Mouse (Mus musculus) G1E (cell line): ENCODE results near the gene Snrpd2.

Source experiments
- CTCF ChIP-seq: IDR thresholded peaks from 2 replicates; pipeline ENCODE4 v1.5.1; 2012; ENCODE audit warnings: low read depth, low read length, inconsistent platforms, mixed read lengths
- GATA1 ChIP-seq: IDR thresholded peaks from 2 replicates; pipeline ENCODE4 v1.6.1; 2012; ENCODE audit warnings: borderline replicate concordance, low read length, inconsistent platforms, mixed read lengths
- TAL1 ChIP-seq: conservative IDR thresholded peaks from 2 replicates; pipeline ENCODE4 v1.6.1; 2012; ENCODE audit warnings: low read depth, low read length, inconsistent platforms, mixed read lengths

- TF ChIP-seq CTCF (no peak), GATA1 (no peak), TAL1 (no peak)
Measured at GRCm38 (mm10) chr7:19201660-19202059, 52.1 kb downstream of the Snrpd2 start.
